Mouse (Mus musculus) left cerebral cortex, postnatal 14 days (tissue): ENCODE measurements around the gene Tfeb. TPM values are rescaled to one million over a fixed set of nuclear protein-coding genes. Genes with fewer than 3 reads are reported as not detected.

Experiments used
- DNase-seq, 2 experiments: peaks; one replicate each; pipeline ENCODE4 v3.0.0; 2021 to 2022; ENCODE audit warnings: low spot score in 2 of 2, mixed read lengths in 1 of 2
- intact Hi-C: fragments of 180-260 bp; cut with DNase I; formaldehyde crosslinking; loops from one replicate; pipeline ENCODE4 v1.15.1; 2025
- total RNA-seq, 2 experiments: library from RNA; stranded (reverse); gene quantifications; 2 replicates each; pipeline ENCODE4 v1.2.3; 2021

The Tfeb gene
- total RNA-seq, 2 experiments from 2014 or later: 8.0 to 13.3 TPM

- DNase-seq: peak; percentile 33 to 46
- intact Hi-C loops: no loop called here
Measured at GRCm38 (mm10) chr17:47806230-47806629, 69.4 kb downstream of the Tfeb start.

GRCm38 (mm10) chr17:47811265-47811800 is 74.5 kb downstream of the Tfeb start:
- intact Hi-C loops: no loop called here
- DNase-seq: no peak

GRCm38 (mm10) chr17:47812200-47812599 is 75.4 kb downstream of the Tfeb start:
- intact Hi-C loops: no loop called here
- DNase-seq: no peak

DNA sequence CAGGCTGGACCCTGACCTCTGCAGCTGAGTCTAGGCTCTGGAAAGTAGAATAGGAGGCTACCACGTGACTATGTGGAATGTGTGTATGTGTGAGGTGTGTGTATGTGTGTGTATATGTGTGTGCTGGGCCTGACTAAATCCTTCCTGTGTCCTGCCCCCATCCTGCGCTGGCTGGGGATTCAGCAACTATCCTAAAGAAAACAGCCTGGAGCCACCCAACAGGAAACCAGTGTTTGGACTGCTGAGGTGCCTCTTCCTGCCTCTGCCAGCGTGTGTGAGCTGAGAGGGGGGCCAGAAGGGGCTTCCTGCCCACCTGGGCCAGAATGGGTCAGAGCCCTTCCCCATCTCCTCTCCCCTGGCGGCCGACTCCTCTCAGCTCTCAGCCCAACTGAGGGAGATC is 76.8 kb downstream of the Tfeb start:
- no peak for DNase-seq

GRCm38 (mm10) chr17:47814496-47814895 is 77.7 kb downstream of the Tfeb start:
- intact Hi-C loops: no loop called here
- DNase-seq: no peak

More for the DNA sequence above, 76.8 kb downstream of the Tfeb start:
- intact Hi-C loops: no loop called here

GRCm38 (mm10) chr17:47815446-47815845 is 78.6 kb downstream of the Tfeb start:
- intact Hi-C loops: no loop called here
- DNase-seq: no peak

DNA sequence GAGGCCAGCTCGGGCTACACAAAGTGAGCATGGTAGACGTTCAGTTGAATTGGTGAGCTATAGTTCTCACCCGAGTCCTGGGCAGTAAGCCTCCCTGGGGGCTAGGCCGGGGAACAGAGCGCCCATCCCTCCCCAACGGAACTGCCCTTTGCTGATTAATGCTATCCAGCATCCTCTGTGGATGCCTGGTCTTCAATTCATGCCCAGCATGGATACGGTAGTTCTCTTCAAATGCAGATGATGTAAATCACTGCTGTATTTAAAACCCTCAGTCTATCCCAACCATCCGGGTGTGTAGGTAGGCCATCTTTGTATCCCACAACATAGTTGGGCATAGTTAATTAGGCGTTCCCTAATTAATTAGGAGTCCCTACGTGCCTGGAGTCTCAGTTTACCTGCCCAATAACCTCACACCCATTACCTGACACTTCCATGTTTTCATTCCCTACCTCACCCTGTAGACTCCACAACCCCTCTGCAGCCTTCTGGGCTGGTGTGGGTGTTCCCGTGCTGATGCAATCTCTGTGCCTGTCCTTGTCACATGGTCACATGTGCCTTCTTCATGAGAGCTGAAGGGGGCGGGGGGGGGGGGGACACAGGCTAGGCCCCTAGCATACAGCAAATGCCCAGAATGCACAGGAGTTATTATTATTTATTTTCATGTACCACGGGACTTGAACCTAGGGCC is 81.4 kb downstream of the Tfeb start:
- intact Hi-C loops: no loop called here
- no peak for DNase-seq

DNA sequence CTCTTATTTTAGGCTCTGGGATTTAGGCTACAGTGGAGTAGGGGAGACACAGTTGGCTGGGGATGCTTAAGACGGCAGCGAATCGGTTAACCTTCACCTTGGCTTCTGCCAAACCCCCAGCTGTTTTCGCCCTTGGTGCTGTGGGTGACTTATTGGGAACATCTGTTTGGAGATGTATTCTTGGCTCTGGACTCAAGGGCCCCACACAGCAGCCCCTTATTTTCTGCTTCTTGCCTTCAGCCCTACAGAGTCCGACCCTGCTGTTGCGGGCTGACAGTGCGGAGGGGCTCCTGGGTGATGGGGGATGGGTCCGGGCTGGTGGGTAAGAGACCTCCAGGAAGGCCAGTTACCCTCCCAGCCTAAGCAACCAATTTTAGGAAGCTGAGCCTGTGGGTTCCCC is 84.5 kb downstream of the Tfeb start:
- intact Hi-C loops: no loop called here
- no peak for DNase-seq

GRCm38 (mm10) chr17:47831161-47831560 is 94.3 kb downstream of the Tfeb start:
- no peak for DNase-seq
- intact Hi-C loops: no loop called here

- intact Hi-C loops: no loop called here
- no peak for DNase-seq
Measured at GRCm38 (mm10) chr17:47831772-47832171, 94.9 kb downstream of the Tfeb start.

- no peak for DNase-seq
- intact Hi-C loops: no loop called here
Measured at GRCm38 (mm10) chr17:47832501-47833028, 95.7 kb downstream of the Tfeb start.

DNA sequence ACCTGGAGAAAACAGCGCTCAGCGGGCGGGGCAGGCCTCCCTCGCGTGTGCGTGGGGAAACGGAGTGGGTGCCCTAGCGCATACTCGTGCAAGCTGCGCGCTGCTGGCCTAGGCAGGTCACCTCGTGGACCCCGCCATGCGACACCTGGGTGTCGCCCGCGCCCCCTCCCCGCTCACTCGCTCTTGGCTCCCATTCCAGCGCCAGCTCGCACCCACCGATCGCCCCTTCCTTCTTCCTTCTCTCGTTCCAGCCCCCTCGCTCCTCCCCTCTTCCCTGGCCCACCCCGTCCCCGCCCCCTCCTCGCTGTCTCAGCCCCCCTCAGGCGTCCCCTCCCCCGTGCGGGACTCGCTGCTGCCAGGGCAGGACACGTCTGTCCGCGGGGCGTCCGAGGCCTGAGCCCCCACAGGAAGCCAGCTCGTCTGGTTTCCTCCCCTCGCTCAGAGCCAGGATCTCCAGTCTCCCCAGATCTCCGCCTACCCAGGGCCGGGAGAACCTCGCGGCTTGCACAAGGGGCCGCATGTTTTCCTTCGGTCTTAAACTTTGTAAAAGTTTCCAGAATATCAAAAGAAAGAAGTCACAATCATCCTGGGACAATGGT is 96.3 kb downstream of the Tfeb start:
- intact Hi-C loops: no loop called here
- peak in 1 of 2 experiments; percentile 25 for DNase-seq

- intact Hi-C loops: no loop called here
- no peak for DNase-seq
Measured at GRCm38 (mm10) chr17:47833628-47834481, 97.0 kb downstream of the Tfeb start.

GRCm38 (mm10) chr17:47834482-47834767 is 97.6 kb downstream of the Tfeb start, which contains the start of gene Mdfi:
Mdfi (minus strand) TSS chr17:47834691.
- intact Hi-C loops: no loop called here
- DNase-seq: no peak

DNA sequence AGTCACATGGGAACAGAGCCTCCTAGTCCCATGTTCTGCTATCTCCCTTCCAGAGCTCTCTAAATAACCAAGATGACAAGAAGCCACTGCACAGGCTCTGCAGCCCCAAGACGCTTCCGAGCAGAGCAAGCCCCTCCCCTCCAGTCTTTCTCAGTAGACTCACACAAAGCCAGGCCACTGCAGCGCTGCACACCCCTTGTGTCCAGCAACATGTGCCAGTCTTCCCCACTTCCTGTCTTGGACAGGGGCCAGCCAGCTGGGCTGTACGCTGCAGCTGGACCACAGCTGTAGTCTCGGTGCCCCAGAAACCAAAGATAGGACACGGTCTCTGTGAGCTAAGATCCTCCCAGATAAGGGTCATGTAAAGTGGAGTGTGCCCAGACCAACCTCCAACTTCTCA is 101.0 kb downstream of the Tfeb start:
- intact Hi-C loops: no loop called here
- DNase-seq: no peak

- DNase-seq: no peak
- intact Hi-C loops: no loop called here
Measured at GRCm38 (mm10) chr17:47841521-47841920, 104.7 kb downstream of the Tfeb start.
